Mouse (Mus musculus): ENCODE measurements around the gene Hapln1. TPM values are rescaled to one million over a fixed set of nuclear protein-coding genes. Genes with fewer than 3 reads are reported as not detected.

Gene Hapln1
- polyA plus RNA-seq, 1 experiment: 0.10 TPM

GRCm38 (mm10) chr13:89652773-89653172 is 113.2 kb downstream of the Hapln1 start:
- TF ChIP-seq POLR2A (IDR thresholded peaks at IDR 0.05; ENCODE audit: control insufficient read depth, low read depth, low read length): no peak
- no peak for TF ChIP-seq CTCF (IDR thresholded peaks at IDR 0.05; ENCODE audit: control insufficient read depth, insufficient read depth, insufficient replicate concordance, low read depth, low read length)
- H3K36me3 ChIP-seq (ENCODE audit: control insufficient read depth, insufficient read depth, low read length): no peaks in the 10 kb centered on the region
- H3K27me3 ChIP-seq (ENCODE audit: control insufficient read depth, insufficient read depth, low read length): no peaks in the 10 kb centered on the region
- no peak overlapping the region for H3K27ac ChIP-seq (ENCODE audit: control insufficient read depth, insufficient read depth, low read depth, low read length)
- peaks cover 2% of the 10 kb centered on the region; the same call in 1 of the 2 replicates for H3K4me1 ChIP-seq (ENCODE audit: control insufficient read depth, insufficient read depth, low read length)
- H3K4me3 ChIP-seq (ENCODE audit: control insufficient read depth, low read depth, low read length): no peak overlapping the region

DNA sequence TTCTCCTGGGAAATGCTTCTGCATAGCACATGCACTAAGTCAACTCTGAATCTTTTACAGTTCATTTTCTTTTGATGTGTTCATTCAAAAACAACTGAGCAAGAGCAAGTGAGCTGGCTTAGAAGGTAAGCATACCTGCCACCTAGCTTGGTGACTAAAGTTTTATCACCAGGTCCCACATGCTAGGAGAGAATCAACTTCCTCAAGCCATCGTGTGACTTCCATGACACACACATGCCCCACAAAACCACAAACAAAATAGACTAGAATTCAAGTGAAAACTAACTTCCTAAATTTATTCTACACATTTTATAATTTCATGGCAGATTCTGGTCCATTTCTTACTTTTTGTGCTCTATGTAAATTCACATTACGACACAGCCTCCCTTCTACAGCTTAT is 113.7 kb downstream of the Hapln1 start:
- TF ChIP-seq CTCF (IDR thresholded peaks at IDR 0.05; ENCODE audit: control insufficient read depth, insufficient read depth, insufficient replicate concordance, low read depth, low read length) (no peak), POLR2A (IDR thresholded peaks at IDR 0.05; ENCODE audit: control insufficient read depth, low read depth, low read length) (no peak)
- H3K27me3 ChIP-seq (ENCODE audit: control insufficient read depth, insufficient read depth, low read length): no peaks in the 10 kb centered on the region
- no peak overlapping the region for H3K27ac ChIP-seq (ENCODE audit: control insufficient read depth, insufficient read depth, low read depth, low read length)
- peaks cover 2% of the 10 kb centered on the region; the same call in 1 of the 2 replicates for H3K4me1 ChIP-seq (ENCODE audit: control insufficient read depth, insufficient read depth, low read length)
- H3K4me3 ChIP-seq (ENCODE audit: control insufficient read depth, low read depth, low read length): no peak overlapping the region
- no peaks in the 10 kb centered on the region for H3K36me3 ChIP-seq (ENCODE audit: control insufficient read depth, insufficient read depth, low read length)

DNA sequence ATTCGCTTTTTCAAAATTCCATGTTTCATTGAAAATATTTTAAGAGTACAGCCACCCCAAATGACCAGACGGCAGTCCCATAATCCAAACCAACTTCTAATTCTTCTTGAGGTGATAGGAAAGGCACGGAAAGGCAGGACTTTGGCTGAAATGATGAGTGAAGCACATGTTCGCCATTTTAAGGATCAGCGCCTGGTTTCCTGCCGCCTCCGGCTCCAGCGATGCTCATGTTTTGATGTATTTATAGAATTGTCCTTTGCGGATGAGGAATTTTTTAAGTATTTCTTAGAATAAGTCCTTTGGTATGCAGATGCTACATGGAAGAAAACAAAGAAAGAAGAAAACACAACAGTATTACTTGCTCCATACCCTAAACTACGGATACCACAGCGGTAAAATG is 117.5 kb downstream of the Hapln1 start:
- TF ChIP-seq POLR2A (IDR thresholded peaks at IDR 0.05; ENCODE audit: control insufficient read depth, low read depth, low read length) (no peak), CTCF (IDR thresholded peaks at IDR 0.05; ENCODE audit: control insufficient read depth, insufficient read depth, insufficient replicate concordance, low read depth, low read length) (no peak)
- Histone ChIP-seq H3K27ac (ENCODE audit: control insufficient read depth, insufficient read depth, low read depth, low read length) (no peak overlapping the region), H3K4me1 (ENCODE audit: control insufficient read depth, insufficient read depth, low read length) (peaks cover 2% of the 10 kb centered on the region; the same call in 1 of the 2 replicates), H3K27me3 (ENCODE audit: control insufficient read depth, insufficient read depth, low read length) (no peaks in the 10 kb centered on the region), H3K4me3 (ENCODE audit: control insufficient read depth, low read depth, low read length) (no peak overlapping the region), H3K36me3 (ENCODE audit: control insufficient read depth, insufficient read depth, low read length) (no peaks in the 10 kb centered on the region)

Other genes with a start within 250 kb of the Hapln1 start
- gene Vcan, start 202.7 kb downstream of the Hapln1 start, polyA plus RNA-seq (2012; rRNA removed): 0.16 and 0.37 TPM in 2 replicates